Mouse (Mus musculus) forebrain, embryonic 12.5 days (tissue): ENCODE measurements around the gene Oip5. TPM values are rescaled to one million over a fixed set of nuclear protein-coding genes. Genes with fewer than 3 reads are reported as not detected.
"Not testable (repeated sequence)": the region's sequence is repeated elsewhere in the genome, so short reads cannot be mapped to it uniquely, and the experiment has no call there.

ENCODE experiments used
- ATAC-seq: fragments of 200-750 bp; cut with Nextera tagmentation; 2 replicates; pipeline ENCODE4 v1.8.0; 2017; ENCODE audit warnings: moderate TSS enrichment; ENCODE audit not compliant: low FRiP score
- H3K27ac ChIP-seq: fragments of 300-500 bp; sonication (generic); 2 replicates; pipeline ENCODE4 v1.5.1; 2016; ENCODE audit warnings: mild to moderate bottlenecking
- H3K27me3 ChIP-seq: fragments of 300-500 bp; sonication (generic); 2 replicates; pipeline ENCODE4 v1.6.1; 2016; ENCODE audit warnings: mild to moderate bottlenecking
- H3K36me3 ChIP-seq: fragments of 300-500 bp; sonication (generic); replicated peaks from 2 replicates; pipeline ENCODE4 v1.6.1; 2016; ENCODE audit warnings: mild to moderate bottlenecking
- H3K4me1 ChIP-seq: fragments of 300-500 bp; sonication (generic); 2 replicates; pipeline ENCODE4 v1.6.1; 2016
- H3K4me2 ChIP-seq: fragments of 300-500 bp; sonication (generic); 2 replicates; pipeline ENCODE4 v1.6.1; 2016; ENCODE audit warnings: mild to moderate bottlenecking, moderate library complexity
- H3K4me3 ChIP-seq: fragments of 300-500 bp; sonication (generic); replicated peaks from 2 replicates; pipeline ENCODE4 v1.5.1; 2016; ENCODE audit warnings: mild to moderate bottlenecking
- H3K9ac ChIP-seq: fragments of 300-500 bp; sonication (generic); 2 replicates; pipeline ENCODE4 v1.6.1; 2016; ENCODE audit warnings: mild to moderate bottlenecking
- H3K9me3 ChIP-seq: fragments of 300-500 bp; sonication (generic); 2 replicates; pipeline ENCODE4 v1.6.1; 2016
- WGBS: fragments of 180-500 bp; shearing (Covaris S2); methylation state at CpG from one replicate; pipeline ENCODE4 v1.1.7; 2016; 5-methylcytosine and 5-hydroxymethylcytosine counted together
- polyA plus RNA-seq: library from polyadenylated mRNA; unstranded; fragments of >200 nt; fragmentation: Nextera tagmentation; extraction: Ambion mirVana; gene quantifications from 2 replicates; pipeline ENCODE4 v1.2.1, GENCODE M21; 2016

Oip5 gene
- polyA plus RNA-seq, 1 experiment from 2014 or later, result 35.6 TPM

GRCm38 (mm10) chr2:119603909-119604308 lies 14.4 kb downstream of the Oip5 start:
- no peaks in the 10 kb centered on the region for H3K27me3 ChIP-seq
- WGBS, result 87% methylated on average over 2 of the region's 2 CpGs
- no peak overlapping the region for H3K27ac ChIP-seq
- 0 out of 2 replicates have a peak, but pooled peaks cover 4% of the 10 kb centered on the region for H3K4me1 ChIP-seq
- ATAC-seq, result no peak
- H3K4me3 ChIP-seq, result no peak overlapping the region
- no peak overlapping the region for H3K4me2 ChIP-seq
- H3K36me3 ChIP-seq, result peaks cover 74% of the 10 kb centered on the region
- no peak overlapping the region for H3K9ac ChIP-seq
- no peaks in the 10 kb centered on the region for H3K9me3 ChIP-seq

DNA sequence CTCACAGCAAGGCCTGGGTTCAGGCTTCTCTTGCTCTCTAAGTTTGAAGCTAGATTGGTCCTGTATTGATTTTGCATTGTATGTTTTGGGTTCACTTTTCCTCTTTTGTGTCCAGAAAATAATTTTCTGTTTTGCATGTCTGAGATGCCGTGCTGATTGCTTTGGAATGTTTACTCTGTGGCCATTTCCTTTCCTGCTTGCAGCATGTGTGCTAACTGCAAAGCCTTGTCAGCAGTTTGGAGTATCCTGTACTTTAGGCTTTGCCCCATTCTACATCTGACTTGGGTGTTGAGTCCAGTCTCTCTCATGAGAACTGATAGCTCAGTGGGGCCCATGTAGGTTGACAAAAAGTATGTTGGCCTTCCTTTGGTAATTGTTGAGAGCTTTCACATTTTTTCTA lies 15.8 kb downstream of the Oip5 start:
- ATAC-seq, result no peak
- H3K9ac ChIP-seq, result no peak overlapping the region
- peaks cover 75% of the 10 kb centered on the region for H3K36me3 ChIP-seq
- no peak overlapping the region for H3K4me3 ChIP-seq
- H3K27me3 ChIP-seq, result no peaks in the 10 kb centered on the region
- no peaks in the 10 kb centered on the region for H3K9me3 ChIP-seq
- H3K4me2 ChIP-seq, result no peak overlapping the region
- 81% methylated on average over 1 of the region's 1 CpGs for WGBS
- H3K4me1 ChIP-seq, result peaks cover 9% of the 10 kb centered on the region; the same call in 1 of the 2 replicates
- H3K27ac ChIP-seq, result no peak overlapping the region

DNA sequence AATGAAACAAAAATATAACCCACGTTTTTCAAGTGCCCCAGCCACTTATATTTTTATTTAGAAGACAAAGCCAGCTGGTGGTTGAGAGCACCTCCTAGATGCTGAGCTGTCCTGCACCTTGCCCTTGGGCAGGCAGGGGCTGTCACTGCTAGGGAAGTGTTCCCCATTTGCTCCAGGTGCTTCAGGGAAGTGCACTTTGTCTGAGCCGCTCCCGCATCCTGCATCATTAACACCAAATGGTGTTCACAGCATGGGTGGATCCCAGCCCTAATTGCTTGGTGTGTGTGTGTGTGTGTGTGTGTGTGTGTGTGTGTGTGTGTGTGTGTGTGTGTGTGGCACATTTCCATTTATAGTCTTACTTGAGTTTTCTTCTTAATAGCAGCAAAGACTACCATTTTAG lies 16.7 kb downstream of the Oip5 start:
- 71% methylated on average over 3 of the region's 3 CpGs for WGBS
- Histone ChIP-seq H3K4me1 (peaks cover 14% of the 10 kb centered on the region), H3K36me3 (peaks cover 75% of the 10 kb centered on the region)
- not testable (repeated sequence) for H3K9ac ChIP-seq, H3K9me3 ChIP-seq, ATAC-seq, H3K27me3 ChIP-seq, H3K4me2 ChIP-seq, H3K4me3 ChIP-seq, H3K27ac ChIP-seq

GRCm38 (mm10) chr2:119601027-119601426 lies 17.2 kb downstream of the Oip5 start:
- Histone ChIP-seq H3K27ac (no peak overlapping the region), H3K9ac (no peak overlapping the region), H3K4me1 (peaks cover 18% of the 10 kb centered on the region), H3K36me3 (peaks cover 75% of the 10 kb centered on the region), H3K4me2 (no peak overlapping the region), H3K4me3 (no peak overlapping the region), H3K9me3 (no peaks in the 10 kb centered on the region), H3K27me3 (no peaks in the 10 kb centered on the region)
- no peak for ATAC-seq
- 91% methylated on average over 4 of the region's 4 CpGs for WGBS

GRCm38 (mm10) chr2:119596781-119597330 lies 21.4 kb downstream of the Oip5 start:
- 95% methylated on average over 8 of the region's 8 CpGs for WGBS
- ATAC-seq, result no peak
- H3K27me3 ChIP-seq, result no peaks in the 10 kb centered on the region
- no peak overlapping the region for H3K4me2 ChIP-seq
- peaks cover 33% of the 10 kb centered on the region for H3K4me1 ChIP-seq
- no peak overlapping the region for H3K4me3 ChIP-seq
- H3K36me3 ChIP-seq, result peaks cover 46% of the 10 kb centered on the region
- no peak overlapping the region for H3K27ac ChIP-seq
- no peak overlapping the region for H3K9ac ChIP-seq
- no peaks in the 10 kb centered on the region for H3K9me3 ChIP-seq

- Histone ChIP-seq H3K27me3 (no peaks in the 10 kb centered on the region), H3K4me1 (peaks cover 29% of the 10 kb centered on the region), H3K4me3 (peak overlapping the region; percentile 83), H3K27ac (no peak overlapping the region), H3K4me2 (peak overlapping the region; percentile 63), H3K9ac (peak overlapping the region; percentile 91), H3K9me3 (no peaks in the 10 kb centered on the region), H3K36me3 (peaks cover 42% of the 10 kb centered on the region)
- 63% methylated on average over 4 of the region's 4 CpGs for WGBS
- ATAC-seq, result no peak
Measured at GRCm38 (mm10) chr2:119595308-119595707, 23.0 kb downstream of the Oip5 start.

GRCm38 (mm10) chr2:119594113-119594981 lies 23.9 kb downstream of the Oip5 start:
- under 1% methylated on average over 61 of the region's 61 CpGs for WGBS
- Histone ChIP-seq H3K27me3 (no peaks in the 10 kb centered on the region), H3K4me3 (peak overlapping the region; percentile 83), H3K27ac (peak overlapping the region; percentile 84), H3K4me1 (peaks cover 29% of the 10 kb centered on the region), H3K36me3 (peaks cover 34% of the 10 kb centered on the region), H3K9me3 (no peaks in the 10 kb centered on the region), H3K4me2 (peak overlapping the region; percentile 63), H3K9ac (peak overlapping the region; percentile 91)
- ATAC-seq, result peak; percentile 97

- 11% methylated on average over 7 of the region's 7 CpGs for WGBS
Measured at GRCm38 (mm10) chr2:119593765-119594112, 24.5 kb downstream of the Oip5 start.

DNA sequence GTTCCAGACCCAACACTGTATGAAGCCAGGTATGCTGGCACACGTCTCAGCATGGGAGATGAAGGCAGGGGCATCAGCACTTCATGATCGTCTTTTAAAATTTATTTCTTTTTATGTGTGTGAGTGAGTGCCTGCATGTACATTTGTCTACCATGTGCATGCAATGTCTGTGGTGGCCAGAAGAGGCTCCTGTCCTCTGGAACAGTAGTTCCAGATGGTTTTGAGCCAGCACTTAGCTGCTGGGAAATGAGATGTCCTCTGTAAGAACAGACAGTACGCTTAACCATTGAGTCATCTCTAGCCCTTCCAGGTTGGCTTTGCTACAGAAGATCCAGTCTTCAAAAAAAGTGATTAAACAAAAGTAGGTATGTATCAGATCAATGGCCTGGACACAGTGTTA lies 27.0 kb downstream of the Oip5 start:
- no peak for ATAC-seq
- Histone ChIP-seq H3K27ac (no peak overlapping the region), H3K4me2 (no peak overlapping the region), H3K4me3 (no peak overlapping the region), H3K9me3 (no peaks in the 10 kb centered on the region), H3K36me3 (peaks cover 8% of the 10 kb centered on the region), H3K9ac (no peak overlapping the region), H3K4me1 (peaks cover 16% of the 10 kb centered on the region), H3K27me3 (no peaks in the 10 kb centered on the region)
- 93% methylated on average over 3 of the region's 3 CpGs for WGBS

More at GRCm38 (mm10) chr2:119593765-119594112, 24.5 kb downstream of the Oip5 start:
- Histone ChIP-seq H3K9me3 (no peaks in the 10 kb centered on the region), H3K27ac (peak overlapping the region; percentile 78), H3K4me3 (peak overlapping the region; percentile 83), H3K9ac (no peak overlapping the region), H3K27me3 (no peaks in the 10 kb centered on the region), H3K4me2 (peak overlapping the region; percentile 47), H3K4me1 (peaks cover 29% of the 10 kb centered on the region), H3K36me3 (peaks cover 29% of the 10 kb centered on the region)
- ATAC-seq, result peak; percentile 27; the same call in 1 of the 2 replicates

DNA sequence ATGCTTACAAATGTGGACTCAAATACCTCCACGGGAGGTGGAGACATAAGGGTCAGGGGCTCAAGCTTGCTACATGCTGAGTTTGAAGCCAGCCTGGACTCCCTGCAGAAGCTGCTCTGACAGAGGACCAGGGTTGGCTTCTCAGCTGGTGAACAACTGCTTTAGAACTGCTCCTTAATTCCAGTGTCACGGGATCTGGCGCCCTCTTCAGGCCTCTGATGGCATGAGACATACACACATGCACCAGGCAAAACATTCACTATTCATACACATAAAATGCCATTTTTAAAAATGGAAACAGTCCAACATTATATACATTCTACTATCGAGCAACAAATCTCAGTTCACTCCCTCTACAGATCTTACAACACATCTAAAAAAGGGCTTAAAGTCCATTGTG lies 30.9 kb downstream of the Oip5 start:
- H3K27me3 ChIP-seq, result no peaks in the 10 kb centered on the region
- no peak overlapping the region for H3K27ac ChIP-seq
- H3K9me3 ChIP-seq, result no peaks in the 10 kb centered on the region
- H3K4me3 ChIP-seq, result no peak overlapping the region
- peaks cover 7% of the 10 kb centered on the region for H3K36me3 ChIP-seq
- H3K4me2 ChIP-seq, result no peak overlapping the region
- H3K9ac ChIP-seq, result no peak overlapping the region
- no peak for ATAC-seq
- 17% methylated on average over 4 of the region's 4 CpGs for WGBS
- no peaks in the 10 kb centered on the region for H3K4me1 ChIP-seq

GRCm38 (mm10) chr2:119584282-119584681 lies 34.0 kb downstream of the Oip5 start:
- Histone ChIP-seq H3K27me3 (no peaks in the 10 kb centered on the region), H3K9ac (no peak overlapping the region), H3K4me2 (no peak overlapping the region), H3K27ac (no peak overlapping the region), H3K9me3 (no peaks in the 10 kb centered on the region), H3K4me1 (no peaks in the 10 kb centered on the region), H3K4me3 (no peak overlapping the region), H3K36me3 (no peaks in the 10 kb centered on the region; the same call in 1 of the 2 replicates)
- WGBS, result 88% methylated on average over 8 of the region's 8 CpGs
- no peak for ATAC-seq

GRCm38 (mm10) chr2:119583439-119583838 lies 34.8 kb downstream of the Oip5 start:
- H3K4me1 ChIP-seq, result no peaks in the 10 kb centered on the region
- H3K27ac ChIP-seq, result no peak overlapping the region
- H3K36me3 ChIP-seq, result no peaks in the 10 kb centered on the region; the same call in 1 of the 2 replicates
- H3K9ac ChIP-seq, result no peak overlapping the region
- no peak overlapping the region for H3K4me2 ChIP-seq
- H3K9me3 ChIP-seq, result no peaks in the 10 kb centered on the region
- H3K27me3 ChIP-seq, result no peaks in the 10 kb centered on the region
- H3K4me3 ChIP-seq, result no peak overlapping the region
- no peak for ATAC-seq
- WGBS, result 47% methylated on average over 2 of the region's 2 CpGs
